Mouse (Mus musculus) gastrocnemius, postnatal 14 days (tissue): ENCODE measurements around the gene Ext2. TPM values are rescaled to one million over a fixed set of nuclear protein-coding genes. Genes with fewer than 3 reads are reported as not detected.

Source experiments
- total RNA-seq, 2 experiments: library from RNA; stranded (reverse); gene quantifications; 2 replicates each; pipeline ENCODE4 v1.2.3; 2021

Ext2 gene
- total RNA-seq, 2 experiments from 2014 or later: 33.5 to 37.8 TPM

Other genes starting within 250 kb of the Ext2 start
- gene Alx4, start 180.2 kb downstream of the Ext2 start, total RNA-seq: under 1 TPM; 0.40 to 0.51 TPM
- 1 to 10 TPM; 3.0 to 3.4 TPM for gene Accs, start 27.4 kb upstream of the Ext2 start, total RNA-seq
- gene Accsl, start 46.6 kb upstream of the Ext2 start, total RNA-seq: not detected
- 10 to 100 TPM in 1 of 2 experiments, 1 to 10 TPM in 1; 9.5 to 15.6 TPM for gene Gm13889, start 134.6 kb upstream of the Ext2 start, total RNA-seq
- gene Gm27027, start 173.8 kb upstream of the Ext2 start, total RNA-seq: under 1 TPM in 1 of 2 experiments, not detected in 1; 0.86 TPM
- 10 to 100 TPM; 48.9 to 54.0 TPM for gene Alkbh3, start 188.2 kb upstream of the Ext2 start, total RNA-seq